Mouse (Mus musculus) ES-E14 (cell line): ENCODE measurements at regions not wholly inside any gene's neighbourhood (a gene's known extent, or its start where the extent isn't known, plus 50 kb on each side); places are given as distances from the start of the nearest gene placed in this dataset.

ENCODE experiments used
- CHD2 ChIP-seq: IDR thresholded peaks from 2 replicates; pipeline ENCODE4 v1.6.1; 2014; ENCODE audit warnings: mild to moderate bottlenecking, low read depth, low read length, inconsistent platforms
- HCFC1 ChIP-seq: IDR thresholded peaks from 2 replicates; pipeline ENCODE4 v1.6.1; 2012; ENCODE audit warnings: low read length, inconsistent platforms, borderline replicate concordance; ENCODE audit not compliant: insufficient read depth
- ZC3H11A ChIP-seq: IDR thresholded peaks from 2 replicates; pipeline ENCODE4 v1.6.1; 2012; ENCODE audit warnings: low read depth, mild to moderate bottlenecking, inconsistent platforms, low read length, borderline replicate concordance

- TF ChIP-seq HCFC1, result no peak
- TF ChIP-seq ZC3H11A, result no peak
- TF ChIP-seq CHD2, result no peak
Measured at GRCm38 (mm10) chr12:9235866-9236265, 206.1 kb downstream of the Ttc32 start.
